Mouse (Mus musculus): ENCODE measurements around the gene Actl6b. TPM values are rescaled to one million over a fixed set of nuclear protein-coding genes. Genes with fewer than 3 reads are reported as not detected.
A peak's percentile ranks its signal among the peaks of the same experiment; 100 is the strongest.

Gene Actl6b
- polyA plus RNA-seq, 1 experiment from 2014 or later: 76.1 TPM

DNA sequence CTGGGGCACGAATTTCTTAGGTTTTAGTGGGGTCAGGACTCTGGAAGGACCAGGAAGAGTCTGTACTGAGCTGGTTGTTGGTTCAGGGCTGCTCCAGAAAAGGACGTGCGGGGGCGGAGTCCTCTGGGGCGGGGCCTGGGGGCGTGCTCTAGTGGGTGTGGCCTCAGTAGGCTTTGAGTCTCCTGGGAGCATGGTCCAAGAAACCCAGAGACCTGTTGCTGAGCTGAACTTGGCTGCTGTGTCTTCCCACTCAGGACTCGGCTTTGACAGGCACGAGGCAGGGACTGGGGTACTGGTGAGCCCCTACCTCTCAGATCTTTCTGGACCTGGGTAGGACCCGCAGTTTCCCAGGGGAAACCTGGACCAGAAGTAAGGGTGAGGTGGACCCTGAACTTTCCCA, 16.3 kb downstream of the Actl6b start, which contains the start of gene Tfr2:
Gene Tfr2, plus strand, starts transcription at position 176 of the 400 bp plus-strand sequence.
- no peak within 1 kb of the TSS for H3K4me2 ChIP-seq
- H3K4me1 ChIP-seq: peaks cover 3% of the 10 kb centered on the region; the same call in 1 of the 2 replicates
- H3K4me3 ChIP-seq (replicated peaks): no peak within 1 kb of the TSS
- no peak for ATAC-seq (ENCODE audit: low FRiP score)
- H3K27ac ChIP-seq: no peak within 1 kb of the TSS
- WGBS: 41% methylated on average over 9 of the region's 9 CpGs
- H3K27me3 ChIP-seq: peaks cover 16% of the 10 kb centered on the region
- no peak within 1 kb of the TSS for H3K9ac ChIP-seq
- no peaks in the 10 kb centered on the region for H3K9me3 ChIP-seq
- H3K36me3 ChIP-seq (replicated peaks): no peaks in the 10 kb centered on the region; the same call in 1 of the 2 replicates

DNA sequence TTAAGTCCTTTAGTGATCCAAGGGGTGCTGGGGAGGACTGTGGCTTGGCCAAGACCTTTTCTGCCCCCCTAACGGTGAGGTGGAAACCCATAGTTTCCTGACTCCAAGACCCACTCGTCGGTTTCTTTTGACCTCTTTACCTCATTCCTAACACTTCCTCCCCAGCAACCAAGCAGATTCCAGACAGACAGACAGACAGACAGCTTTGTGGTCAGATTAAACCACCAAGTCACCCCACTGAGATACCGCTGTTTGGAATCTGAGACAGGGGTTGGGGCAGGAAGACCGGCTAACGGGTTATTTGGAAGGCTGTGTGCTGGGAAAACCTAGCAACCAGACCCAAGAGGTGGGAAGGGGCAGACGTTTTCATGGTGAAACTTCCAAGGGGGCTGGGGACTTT, 16.9 kb downstream of the Actl6b start:
- Histone ChIP-seq H3K9me3 (no peaks in the 10 kb centered on the region), H3K4me3 (replicated peaks) (no peak overlapping the region), H3K4me2 (no peak overlapping the region), H3K27me3 (peaks cover 21% of the 10 kb centered on the region), H3K27ac (no peak overlapping the region), H3K4me1 (peaks cover 4% of the 10 kb centered on the region; the same call in 1 of the 2 replicates), H3K9ac (no peak overlapping the region), H3K36me3 (replicated peaks) (no peaks in the 10 kb centered on the region; the same call in 1 of the 2 replicates)
- whole genome bisulfite sequencing: 66% methylated on average over 7 of the region's 7 CpGs
- ATAC-seq (ENCODE audit: low FRiP score): no peak

DNA sequence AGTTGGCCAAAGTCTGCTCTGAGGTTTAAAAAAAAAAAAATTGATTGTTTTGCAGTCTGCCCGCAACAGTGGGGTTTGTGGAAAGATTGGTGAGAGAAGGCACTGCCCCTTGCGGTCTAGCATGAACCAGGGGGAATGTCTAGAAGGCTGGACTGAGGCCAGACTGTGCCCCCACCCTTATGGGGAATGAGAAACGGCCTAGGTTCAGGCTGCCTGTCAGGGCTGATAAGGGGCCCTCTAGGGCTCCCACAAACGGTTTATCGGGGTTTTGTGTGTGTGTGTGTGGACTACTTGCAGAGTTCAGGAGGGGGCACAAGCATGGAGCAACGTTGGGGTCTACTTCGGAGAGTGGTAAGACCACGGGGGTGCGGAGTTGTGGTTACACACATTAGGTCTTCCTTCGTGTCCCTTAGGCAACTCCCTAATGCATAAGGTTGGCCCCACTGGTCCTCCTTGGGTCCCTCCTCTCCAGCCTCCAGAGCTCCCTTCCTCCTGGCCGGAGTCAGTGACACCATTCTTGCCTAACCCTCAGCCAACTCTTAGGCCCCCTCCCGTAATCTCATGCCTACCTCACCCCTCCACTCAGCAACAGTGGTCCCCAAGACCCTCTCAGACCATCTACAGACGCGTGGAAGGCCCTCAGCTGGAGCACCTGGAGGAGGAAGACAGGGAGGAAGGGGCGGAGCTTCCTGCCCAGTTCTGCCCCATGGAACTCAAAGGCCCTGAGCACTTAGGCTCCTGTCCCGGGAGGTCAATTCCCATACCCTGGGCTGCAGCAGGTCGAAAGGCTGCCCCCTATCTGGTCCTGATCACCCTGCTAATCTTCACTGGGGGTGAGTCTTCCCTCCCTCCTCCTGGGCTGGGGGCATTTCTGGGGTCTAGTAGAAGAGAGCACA, 17.6 kb downstream of the Actl6b start:
- no peaks in the 10 kb centered on the region for H3K9me3 ChIP-seq
- ATAC-seq (ENCODE audit: low FRiP score): no peak
- H3K36me3 ChIP-seq (replicated peaks): no peaks in the 10 kb centered on the region; the same call in 1 of the 2 replicates
- H3K27ac ChIP-seq: no peak overlapping the region
- peaks cover 22% of the 10 kb centered on the region for H3K27me3 ChIP-seq
- no peak overlapping the region for H3K4me2 ChIP-seq
- peaks cover 4% of the 10 kb centered on the region; the same call in 1 of the 2 replicates for H3K4me1 ChIP-seq
- H3K9ac ChIP-seq: no peak overlapping the region
- no peak overlapping the region for H3K4me3 ChIP-seq (replicated peaks)
- WGBS: 76% methylated on average over 17 of the region's 17 CpGs

DNA sequence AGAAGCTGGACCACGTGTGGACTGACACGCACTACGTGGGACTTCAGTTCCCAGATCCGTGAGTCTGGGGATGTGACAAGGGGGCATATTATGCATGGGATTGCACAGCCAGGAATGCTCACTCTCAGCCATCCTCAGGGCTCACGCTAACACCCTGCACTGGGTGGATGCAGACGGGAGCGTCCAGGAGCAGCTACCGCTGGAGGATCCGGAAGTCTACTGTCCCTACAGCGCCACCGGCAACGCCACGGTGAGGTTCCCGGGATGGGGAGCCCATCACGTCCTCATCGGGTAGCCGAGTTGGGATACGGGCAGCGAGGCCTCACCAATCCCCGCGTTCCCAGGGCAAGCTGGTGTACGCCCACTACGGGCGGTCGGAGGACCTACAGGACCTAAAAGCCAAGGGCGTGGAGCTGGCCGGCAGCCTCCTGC, 21.2 kb downstream of the Actl6b start:
- no peaks in the 10 kb centered on the region for H3K36me3 ChIP-seq (replicated peaks)
- peak overlapping the region; percentile 49 for H3K4me2 ChIP-seq
- peak overlapping the region; percentile 16 for H3K4me3 ChIP-seq (replicated peaks)
- H3K27ac ChIP-seq: no peak overlapping the region
- H3K9ac ChIP-seq: 0 out of 2 replicates have a peak overlapping the region, but pooled peaks have one; percentile 30
- H3K4me1 ChIP-seq: peaks cover 4% of the 10 kb centered on the region; the same call in 1 of the 2 replicates
- H3K27me3 ChIP-seq: peaks cover 17% of the 10 kb centered on the region
- H3K9me3 ChIP-seq: no peaks in the 10 kb centered on the region
- no peak for ATAC-seq (ENCODE audit: low FRiP score)
- 8% methylated on average over 27 of the region's 27 CpGs for WGBS

DNA sequence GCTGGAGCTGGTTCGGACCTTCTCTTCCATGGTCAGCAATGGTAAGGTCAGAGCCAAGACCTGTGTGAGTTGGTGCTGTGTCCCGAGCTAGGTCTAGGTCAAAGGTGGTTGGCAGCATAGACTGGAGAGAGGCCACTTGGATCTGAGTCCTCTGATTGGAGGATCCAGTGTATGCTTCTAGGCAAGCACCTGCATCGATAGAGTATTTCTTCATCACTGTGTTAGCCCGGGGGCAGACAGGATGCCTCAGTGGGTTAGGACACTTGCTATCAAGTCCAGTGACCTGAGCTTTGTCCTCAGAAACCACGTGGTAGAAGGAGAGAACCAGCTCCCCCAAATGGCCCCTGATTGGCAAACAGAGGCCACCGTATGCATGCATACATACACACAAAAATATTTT, 26.9 kb downstream of the Actl6b start:
- Histone ChIP-seq H3K9ac (no peak overlapping the region), H3K4me3 (replicated peaks) (no peak overlapping the region), H3K4me1 (peaks cover 14% of the 10 kb centered on the region), H3K36me3 (replicated peaks) (no peaks in the 10 kb centered on the region), H3K27me3 (peaks cover 35% of the 10 kb centered on the region), H3K4me2 (no peak overlapping the region), H3K27ac (no peak overlapping the region), H3K9me3 (no peaks in the 10 kb centered on the region)
- 84% methylated on average over 6 of the region's 6 CpGs for WGBS
- no peak for ATAC-seq (ENCODE audit: low FRiP score)

DNA sequence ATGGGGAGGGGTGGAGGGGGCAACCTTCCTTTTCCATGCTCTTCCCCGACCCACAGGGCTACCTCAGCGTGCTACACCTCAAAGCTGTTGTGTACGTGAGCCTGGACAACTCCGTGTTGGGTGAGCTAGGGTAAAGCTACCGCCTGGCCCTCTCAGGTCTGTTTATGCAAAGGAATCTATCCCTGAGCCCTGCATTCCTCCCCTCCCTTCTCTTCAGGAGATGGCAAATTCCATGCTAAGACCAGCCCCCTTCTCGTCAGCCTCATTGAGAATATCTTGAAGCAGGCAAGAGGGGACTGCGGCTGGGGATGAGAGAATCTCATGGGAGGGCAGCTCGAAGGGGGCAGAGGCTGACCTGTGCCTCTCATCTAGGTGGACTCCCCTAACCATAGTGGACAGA, 29.4 kb downstream of the Actl6b start:
- no peak overlapping the region; the same call in 1 of the 2 replicates for H3K9ac ChIP-seq
- WGBS: 49% methylated on average over 8 of the region's 8 CpGs
- no peak overlapping the region for H3K4me3 ChIP-seq (replicated peaks)
- no peak overlapping the region for H3K4me2 ChIP-seq
- ATAC-seq (ENCODE audit: low FRiP score): no peak
- H3K36me3 ChIP-seq (replicated peaks): no peaks in the 10 kb centered on the region
- 0 out of 2 replicates have a peak, but pooled peaks cover 6% of the 10 kb centered on the region for H3K9me3 ChIP-seq
- no peak overlapping the region for H3K27ac ChIP-seq
- H3K4me1 ChIP-seq: peaks cover 14% of the 10 kb centered on the region
- peaks cover 35% of the 10 kb centered on the region for H3K27me3 ChIP-seq

DNA sequence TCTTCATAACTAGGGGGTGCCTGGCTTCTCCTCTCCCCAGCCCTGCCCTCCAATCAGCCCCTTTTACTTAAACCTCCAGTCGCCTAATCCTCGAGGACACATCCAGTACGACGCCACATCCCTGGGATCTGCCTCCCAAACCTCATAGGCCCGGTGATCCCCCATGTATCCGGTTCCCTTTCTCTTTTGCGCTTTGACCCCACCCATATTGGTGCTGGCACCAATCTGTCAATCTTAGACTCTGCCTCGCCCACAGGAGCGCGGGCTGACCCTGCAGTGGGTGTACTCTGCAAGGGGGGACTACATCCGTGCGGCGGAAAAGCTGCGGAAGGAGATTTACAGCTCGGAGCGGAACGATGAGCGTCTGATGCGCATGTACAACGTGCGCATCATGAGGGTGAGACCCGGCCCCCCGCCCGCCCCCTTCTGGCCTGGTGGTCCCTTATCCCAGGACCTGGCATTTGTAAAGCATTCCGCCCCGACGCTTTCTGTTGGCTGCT, 30.4 kb downstream of the Actl6b start:
- Histone ChIP-seq H3K27me3 (peaks cover 35% of the 10 kb centered on the region), H3K9ac (peak overlapping the region; percentile 45), H3K27ac (peak overlapping the region; percentile 46; the same call in 1 of the 2 replicates), H3K4me1 (peaks cover 14% of the 10 kb centered on the region), H3K9me3 (0 out of 2 replicates have a peak, but pooled peaks cover 7% of the 10 kb centered on the region), H3K4me2 (peak overlapping the region; percentile 56), H3K4me3 (replicated peaks) (peak overlapping the region; percentile 35), H3K36me3 (replicated peaks) (no peaks in the 10 kb centered on the region)
- WGBS: 15% methylated on average over 27 of the region's 27 CpGs
- peak; percentile 77 for ATAC-seq (ENCODE audit: low FRiP score)

DNA sequence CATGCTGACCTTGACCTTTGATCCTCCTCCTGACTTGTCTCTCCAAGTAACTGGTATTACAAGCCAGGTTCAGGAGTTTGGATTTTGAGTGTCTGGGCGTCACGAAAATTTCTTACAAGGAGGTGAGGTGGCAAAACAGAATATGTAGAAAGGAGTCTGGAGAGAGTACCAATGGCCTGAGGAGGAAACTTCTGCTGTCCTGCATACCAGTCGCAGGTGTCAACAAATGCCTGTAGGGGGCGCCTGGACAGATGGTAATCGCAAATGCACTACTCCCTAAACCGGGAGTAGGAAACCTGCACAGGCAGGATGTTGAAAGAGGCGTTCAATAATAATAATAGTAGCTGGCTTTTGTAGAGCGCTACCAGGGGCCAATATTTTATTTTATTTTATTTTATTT, 31.7 kb downstream of the Actl6b start:
- H3K9ac ChIP-seq: no peak overlapping the region
- 35% methylated on average over 8 of the region's 8 CpGs for WGBS
- H3K4me3 ChIP-seq (replicated peaks): no peak overlapping the region
- ATAC-seq (ENCODE audit: low FRiP score): no peak
- H3K4me2 ChIP-seq: no peak overlapping the region
- no peak overlapping the region for H3K27ac ChIP-seq
- H3K9me3 ChIP-seq: 0 out of 2 replicates have a peak, but pooled peaks cover 7% of the 10 kb centered on the region
- H3K27me3 ChIP-seq: peaks cover 35% of the 10 kb centered on the region
- no peaks in the 10 kb centered on the region for H3K36me3 ChIP-seq (replicated peaks)
- H3K4me1 ChIP-seq: peaks cover 14% of the 10 kb centered on the region

DNA sequence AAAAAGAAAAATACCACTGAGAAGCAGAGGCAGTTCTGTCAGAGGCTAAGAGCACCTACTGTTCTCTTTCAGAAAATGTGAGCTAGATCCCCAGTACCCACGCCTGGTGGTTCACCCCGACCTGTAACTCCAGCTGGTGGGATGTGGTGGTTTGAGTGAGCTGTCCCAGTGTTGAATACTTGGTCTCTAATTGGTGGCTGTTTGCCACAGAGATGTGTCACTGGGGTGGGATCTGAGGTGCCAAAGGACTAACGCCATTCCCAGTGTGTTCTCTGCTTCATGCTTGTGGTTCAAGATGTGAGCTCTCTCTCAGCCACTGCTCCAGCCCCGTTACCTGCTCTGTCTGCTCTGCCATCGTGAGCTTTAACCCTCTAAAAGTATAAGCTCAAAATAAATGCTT, 37.2 kb downstream of the Actl6b start:
- WGBS: 86% methylated on average over 5 of the region's 5 CpGs
- no peak overlapping the region for H3K4me3 ChIP-seq (replicated peaks)
- no peaks in the 10 kb centered on the region for H3K4me1 ChIP-seq
- no peaks in the 10 kb centered on the region for H3K36me3 ChIP-seq (replicated peaks)
- ATAC-seq (ENCODE audit: low FRiP score): no peak
- H3K4me2 ChIP-seq: no peak overlapping the region
- H3K9me3 ChIP-seq: 0 out of 2 replicates have a peak, but pooled peaks cover 7% of the 10 kb centered on the region
- H3K27me3 ChIP-seq: no peaks in the 10 kb centered on the region; the same call in 1 of the 2 replicates
- no peak overlapping the region for H3K9ac ChIP-seq
- H3K27ac ChIP-seq: no peak overlapping the region

DNA sequence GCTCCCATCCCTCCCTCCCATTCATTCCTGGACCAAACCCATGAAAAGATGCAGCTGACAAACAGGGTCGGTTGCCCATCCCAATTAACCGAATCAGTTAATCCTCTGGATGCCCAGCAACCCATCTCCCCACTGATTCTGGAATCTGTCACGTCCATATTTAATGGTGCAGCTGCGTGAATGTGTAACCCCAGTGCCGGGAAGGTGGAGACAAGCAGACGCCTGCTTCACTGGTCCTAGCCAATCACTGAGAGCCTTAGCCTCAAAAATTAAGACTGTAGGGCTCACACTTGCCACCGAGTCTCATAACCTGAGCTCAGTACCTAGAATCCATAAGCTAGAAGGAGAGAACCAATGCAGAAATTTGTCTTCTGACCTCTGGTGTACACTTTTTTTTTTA, 42.6 kb downstream of the Actl6b start:
- no peak overlapping the region for H3K4me3 ChIP-seq (replicated peaks)
- peaks cover 15% of the 10 kb centered on the region for H3K4me1 ChIP-seq
- H3K9me3 ChIP-seq: no peaks in the 10 kb centered on the region
- no peak overlapping the region for H3K9ac ChIP-seq
- no peaks in the 10 kb centered on the region for H3K36me3 ChIP-seq (replicated peaks)
- WGBS: 85% methylated on average over 7 of the region's 7 CpGs
- no peak overlapping the region for H3K4me2 ChIP-seq
- H3K27ac ChIP-seq: no peak overlapping the region
- H3K27me3 ChIP-seq: no peaks in the 10 kb centered on the region; the same call in 1 of the 2 replicates
- no peak for ATAC-seq (ENCODE audit: low FRiP score)

DNA sequence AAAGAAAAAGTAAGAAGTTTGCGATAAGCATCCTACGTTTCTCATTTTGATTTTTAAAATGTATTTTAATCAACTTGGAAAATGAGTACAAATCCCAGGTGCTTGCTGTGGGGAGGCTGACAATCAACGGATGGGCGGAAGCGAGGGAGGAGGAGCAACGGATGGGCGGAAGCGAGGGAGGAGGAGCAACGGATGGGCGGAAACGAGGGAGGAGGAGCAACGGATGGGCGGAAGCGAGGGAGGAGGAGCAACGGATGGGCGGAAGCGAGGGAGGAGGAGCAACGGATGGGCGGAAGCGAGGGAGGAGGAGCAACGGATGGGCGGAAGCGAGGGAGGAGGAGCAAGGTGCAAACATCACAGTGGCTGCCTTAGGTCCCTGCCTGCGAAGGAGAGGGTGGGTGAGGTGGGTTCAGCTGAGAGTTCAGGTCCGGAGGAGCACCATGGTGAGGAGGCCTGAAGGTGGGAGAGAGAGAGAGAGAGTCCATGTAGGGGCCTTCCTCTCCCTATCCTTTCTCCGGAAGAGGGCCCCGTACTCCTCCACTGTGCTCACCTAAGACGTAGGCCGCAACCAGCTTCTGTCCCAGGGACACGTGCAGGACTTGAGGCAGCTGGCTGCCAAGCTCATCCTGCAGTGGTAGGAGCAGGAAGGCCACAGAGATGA, 43.4 kb downstream of the Actl6b start:
- Histone ChIP-seq H3K36me3 (replicated peaks) (no peaks in the 10 kb centered on the region), H3K4me3 (replicated peaks) (0 out of 2 replicates have a peak overlapping the region, but pooled peaks have one; percentile 15), H3K4me2 (peak overlapping the region; percentile 31), H3K9me3 (no peaks in the 10 kb centered on the region), H3K9ac (no peak overlapping the region), H3K4me1 (peaks cover 20% of the 10 kb centered on the region), H3K27me3 (no peaks in the 10 kb centered on the region; the same call in 1 of the 2 replicates), H3K27ac (peak overlapping the region; percentile 51; the same call in 1 of the 2 replicates)
- no peak for ATAC-seq (ENCODE audit: low FRiP score)
- WGBS: 24% methylated on average over 27 of the region's 30 CpGs

DNA sequence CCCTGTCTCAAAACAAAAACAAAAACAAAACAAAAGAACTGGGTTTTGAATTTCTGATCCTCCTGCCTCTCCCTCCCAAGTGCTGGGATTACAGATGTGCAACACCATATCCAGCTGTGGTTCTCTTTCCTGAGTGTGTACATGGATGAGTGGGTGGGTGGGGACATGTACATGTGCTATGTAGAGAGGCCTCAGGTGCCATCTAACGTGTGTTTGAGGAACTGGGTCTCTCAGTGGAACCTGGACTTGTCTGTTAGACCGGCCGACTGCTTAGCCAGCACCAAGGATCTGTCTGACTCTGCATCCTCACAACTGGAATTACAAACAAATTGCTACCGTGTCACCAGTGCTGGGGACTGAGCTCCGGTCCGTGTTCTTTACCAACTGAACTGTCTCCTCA, 44.3 kb downstream of the Actl6b start:
- Histone ChIP-seq H3K4me2 (no peak overlapping the region), H3K9ac (no peak overlapping the region), H3K9me3 (no peaks in the 10 kb centered on the region), H3K4me1 (peaks cover 28% of the 10 kb centered on the region), H3K4me3 (replicated peaks) (no peak overlapping the region), H3K36me3 (replicated peaks) (no peaks in the 10 kb centered on the region), H3K27me3 (no peaks in the 10 kb centered on the region), H3K27ac (no peak overlapping the region)
- no peak for ATAC-seq (ENCODE audit: low FRiP score)
- 94% methylated on average over 6 of the region's 6 CpGs for WGBS
